Mouse (Mus musculus): ENCODE measurements around the gene Baiap2l2. TPM values are rescaled to one million over a fixed set of nuclear protein-coding genes. Genes with fewer than 3 reads are reported as not detected.
A peak's percentile ranks its signal among the peaks of the same experiment; 100 is the strongest.
"Not testable (repeated sequence)": the region's sequence is repeated elsewhere in the genome, so short reads cannot be mapped to it uniquely, and the experiment has no call there.

The Baiap2l2 gene
- polyA plus RNA-seq, 1 experiment from 2014 or later = 14.7 TPM

GRCm38 (mm10) chr15:79245321-79245720 is 40.0 kb downstream of the Baiap2l2 start:
- 83% methylated on average over 3 of the region's 3 CpGs for WGBS
- H3K36me3 ChIP-seq = peaks cover 69% of the 10 kb centered on the region
- no peak overlapping the region for H3K4me3 ChIP-seq
- H3K27me3 ChIP-seq (ENCODE audit: insufficient read depth, poor library complexity, severe bottlenecking) = peaks cover 13% of the 10 kb centered on the region; the same call in 1 of the 2 replicates
- H3K4me1 ChIP-seq = peaks cover 28% of the 10 kb centered on the region
- H3K27ac ChIP-seq = no peak overlapping the region
- no peak for DNase-seq (ENCODE audit: low spot score)
- no peaks in the 10 kb centered on the region for H3K9me3 ChIP-seq

- peaks cover 76% of the 10 kb centered on the region for H3K36me3 ChIP-seq
- peak overlapping the region; percentile 22; the same call in 1 of the 2 replicates for H3K4me3 ChIP-seq
- DNase-seq (ENCODE audit: low spot score) = no peak
- WGBS = 65% methylated on average over 7 of the region's 7 CpGs
- H3K27ac ChIP-seq = peak overlapping the region; percentile 87
- H3K27me3 ChIP-seq (ENCODE audit: insufficient read depth, poor library complexity, severe bottlenecking) = peaks cover 4% of the 10 kb centered on the region; the same call in 1 of the 2 replicates
- H3K4me1 ChIP-seq = peaks cover 28% of the 10 kb centered on the region
- no peaks in the 10 kb centered on the region for H3K9me3 ChIP-seq
These were observed 41.1 kb downstream of the Baiap2l2 start for GRCm38 (mm10) chr15:79244071-79244893.

GRCm38 (mm10) chr15:79243234-79244042 is 41.9 kb downstream of the Baiap2l2 start:
- Histone ChIP-seq H3K9me3 (no peaks in the 10 kb centered on the region), H3K4me1 (peaks cover 28% of the 10 kb centered on the region), H3K4me3 (peak overlapping the region; percentile 15; the same call in 1 of the 2 replicates), H3K27me3 (ENCODE audit: insufficient read depth, poor library complexity, severe bottlenecking) (no peaks in the 10 kb centered on the region), H3K36me3 (peaks cover 76% of the 10 kb centered on the region), H3K27ac (peak overlapping the region; percentile 78)
- peak; percentile 99 for DNase-seq (ENCODE audit: low spot score)
- WGBS = 18% methylated on average over 10 of the region's 10 CpGs

DNA sequence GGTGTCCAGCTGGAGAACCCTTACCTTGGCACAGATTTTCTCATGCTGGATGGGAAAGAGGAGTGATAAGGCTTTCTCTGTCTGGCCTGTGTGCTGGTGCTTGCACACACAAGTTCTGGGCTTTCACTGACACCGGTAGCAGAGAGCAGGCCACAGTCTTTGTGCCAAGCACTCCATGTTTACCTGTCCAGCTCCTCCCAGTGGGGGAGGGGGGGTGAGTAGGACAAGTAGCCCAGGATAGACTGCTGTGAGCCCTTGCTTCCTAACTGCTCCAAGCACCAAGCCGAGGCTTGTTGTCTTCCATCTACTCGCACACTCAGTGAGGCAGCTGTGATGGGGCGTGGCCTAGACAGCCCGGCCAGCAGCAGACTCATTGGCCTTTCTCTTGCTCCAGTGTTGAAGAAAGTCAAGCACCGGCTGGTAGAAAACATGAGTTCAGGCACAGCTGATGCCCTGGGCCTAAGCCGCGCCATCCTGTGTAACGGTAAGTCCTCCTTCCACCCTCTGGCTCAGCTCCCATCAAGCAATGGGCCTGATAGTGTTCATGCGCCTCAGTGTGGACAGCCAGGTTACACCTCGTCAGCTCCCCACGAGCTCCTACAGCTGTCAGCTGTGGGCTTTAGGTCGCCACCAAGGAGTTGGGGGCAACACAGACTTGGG is 42.6 kb downstream of the Baiap2l2 start:
- WGBS = 67% methylated on average over 13 of the region's 13 CpGs
- peaks cover 23% of the 10 kb centered on the region for H3K4me1 ChIP-seq
- no peaks in the 10 kb centered on the region for H3K9me3 ChIP-seq
- peaks cover 76% of the 10 kb centered on the region for H3K36me3 ChIP-seq
- H3K27me3 ChIP-seq (ENCODE audit: insufficient read depth, poor library complexity, severe bottlenecking) = no peaks in the 10 kb centered on the region
- H3K4me3 ChIP-seq = no peak overlapping the region
- peak overlapping the region; percentile 78 for H3K27ac ChIP-seq
- DNase-seq (ENCODE audit: low spot score) = no peak

DNA sequence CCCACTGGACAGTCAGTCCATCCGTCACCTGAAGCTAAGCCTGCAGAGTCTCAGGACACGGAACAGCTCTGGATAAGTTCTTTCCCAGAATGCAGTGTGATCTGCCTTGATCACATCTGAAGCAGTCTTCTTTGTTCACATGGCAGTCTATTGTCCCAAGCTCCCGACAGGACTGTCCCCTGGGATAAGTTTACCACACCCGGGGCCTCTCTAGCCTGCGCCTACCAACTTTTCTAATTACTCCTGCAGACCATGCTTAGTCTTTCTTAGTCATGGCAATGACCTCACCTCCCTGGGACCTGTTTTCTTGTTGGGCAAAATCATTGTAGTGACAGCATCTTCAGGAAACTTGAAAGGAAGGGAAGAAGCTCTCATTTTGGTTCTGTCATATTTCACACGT is 47.3 kb downstream of the Baiap2l2 start:
- no peak overlapping the region for H3K4me3 ChIP-seq
- no peaks in the 10 kb centered on the region for H3K27me3 ChIP-seq (ENCODE audit: insufficient read depth, poor library complexity, severe bottlenecking)
- H3K9me3 ChIP-seq = no peaks in the 10 kb centered on the region
- 89% methylated on average over 6 of the region's 6 CpGs for WGBS
- H3K4me1 ChIP-seq = peaks cover 6% of the 10 kb centered on the region
- H3K27ac ChIP-seq = no peak overlapping the region
- peaks cover 77% of the 10 kb centered on the region for H3K36me3 ChIP-seq
- DNase-seq (ENCODE audit: low spot score) = no peak

GRCm38 (mm10) chr15:79235268-79235667 is 50.1 kb downstream of the Baiap2l2 start:
- Histone ChIP-seq H3K4me1 (no peaks in the 10 kb centered on the region; the same call in none of the 2 replicates), H3K27me3 (ENCODE audit: insufficient read depth, poor library complexity, severe bottlenecking) (no peaks in the 10 kb centered on the region), H3K36me3 (peaks cover 82% of the 10 kb centered on the region), H3K9me3 (no peaks in the 10 kb centered on the region), H3K4me3 (no peak overlapping the region), H3K27ac (no peak overlapping the region)
- 68% methylated on average over 9 of the region's 9 CpGs for WGBS
- no peak for DNase-seq (ENCODE audit: low spot score)

DNA sequence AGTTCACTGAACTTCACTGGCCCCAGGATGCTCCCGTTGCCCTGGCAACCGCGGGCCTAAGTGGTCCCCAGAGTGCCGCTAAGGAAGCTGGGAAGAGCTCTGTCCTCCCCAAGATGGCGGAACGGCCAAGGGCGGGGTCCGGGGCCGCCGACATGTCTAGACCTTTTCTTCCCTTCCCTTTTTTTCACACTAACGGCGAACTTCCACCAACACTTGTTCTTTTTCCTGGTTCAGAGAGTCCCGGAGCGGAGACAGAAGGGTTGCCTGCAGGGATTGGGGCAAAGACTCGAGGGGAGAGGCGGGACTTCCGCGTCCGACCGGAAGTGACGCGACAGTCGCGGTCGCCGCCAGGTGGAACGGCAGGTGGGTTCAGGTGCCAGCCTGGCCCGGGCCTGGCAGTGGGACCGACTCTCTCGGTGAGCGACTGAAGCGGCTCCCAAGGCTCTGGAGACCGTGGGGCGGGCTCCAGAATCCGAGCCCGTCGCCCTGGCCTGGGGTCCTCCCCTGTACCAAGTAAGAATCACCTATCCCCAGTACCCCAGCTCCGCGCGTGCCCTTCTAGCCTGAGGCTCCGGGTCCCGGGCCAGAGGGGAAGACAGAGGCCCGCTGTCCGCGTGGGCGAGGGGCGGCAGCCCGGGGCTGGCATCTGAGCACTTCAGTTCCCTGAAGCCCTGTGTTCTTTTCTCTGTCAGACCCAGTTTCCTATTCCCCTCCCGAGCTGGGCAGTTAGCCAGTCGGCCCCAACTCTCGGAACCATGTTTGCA is 56.1 kb downstream of the Baiap2l2 start, which contains the start of the genes Pick1 and Gm49486:
TSS of gene Pick1 (plus strand) at position 116 of the 764 bp plus-strand sequence.
TSS of gene Gm49486 (plus strand) at position 334 of the 764 bp plus-strand sequence.
- H3K27ac ChIP-seq = peak within 1 kb of the TSS; percentile 97
- WGBS = 2% methylated on average over 51 of the region's 51 CpGs
- DNase-seq (ENCODE audit: low spot score) = peak; percentile 94
- H3K27me3 ChIP-seq (ENCODE audit: insufficient read depth, poor library complexity, severe bottlenecking) = peaks cover 4% of the 10 kb centered on the region; the same call in 1 of the 2 replicates
- H3K4me3 ChIP-seq = peak within 1 kb of the TSS; percentile 83
- H3K36me3 ChIP-seq = peaks cover 28% of the 10 kb centered on the region
- peaks cover 13% of the 10 kb centered on the region for H3K4me1 ChIP-seq
- no peaks in the 10 kb centered on the region for H3K9me3 ChIP-seq

GRCm38 (mm10) chr15:79225780-79226179 is 59.6 kb downstream of the Baiap2l2 start:
- not testable (repeated sequence) for DNase-seq (ENCODE audit: low spot score); H3K36me3 ChIP-seq; H3K9me3 ChIP-seq; H3K4me3 ChIP-seq; H3K27ac ChIP-seq
- WGBS = 63% methylated on average over 2 of the region's 2 CpGs
- Histone ChIP-seq H3K27me3 (ENCODE audit: insufficient read depth, poor library complexity, severe bottlenecking) (peaks cover 16% of the 10 kb centered on the region), H3K4me1 (peaks cover 26% of the 10 kb centered on the region)

DNA sequence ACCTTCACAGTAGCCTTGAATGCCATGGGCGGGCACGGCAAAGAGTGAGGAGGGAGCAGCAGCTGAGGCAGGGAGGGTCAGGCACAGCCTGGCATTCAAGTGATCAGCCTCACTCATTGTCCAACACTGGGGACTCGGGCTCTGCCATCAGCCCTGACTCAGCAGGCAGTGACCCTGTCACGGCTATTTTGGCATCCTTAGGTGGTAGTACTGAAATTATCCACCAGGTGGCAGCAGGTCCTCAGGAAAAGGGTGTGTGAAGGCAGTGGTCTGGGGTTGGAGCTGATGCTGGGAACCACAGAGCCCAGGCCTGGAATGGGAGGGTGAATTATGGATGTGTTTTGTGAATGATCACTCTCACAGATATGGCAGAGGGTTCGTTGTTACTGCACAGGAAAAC is 60.7 kb downstream of the Baiap2l2 start:
- H3K4me1 ChIP-seq = peaks cover 24% of the 10 kb centered on the region
- no peak overlapping the region for H3K27ac ChIP-seq
- no peak overlapping the region for H3K4me3 ChIP-seq
- H3K9me3 ChIP-seq = no peaks in the 10 kb centered on the region
- peak; percentile 89 for DNase-seq (ENCODE audit: low spot score)
- no peaks in the 10 kb centered on the region for H3K36me3 ChIP-seq
- 13% methylated on average over 5 of the region's 5 CpGs for WGBS
- peaks cover 16% of the 10 kb centered on the region for H3K27me3 ChIP-seq (ENCODE audit: insufficient read depth, poor library complexity, severe bottlenecking)

DNA sequence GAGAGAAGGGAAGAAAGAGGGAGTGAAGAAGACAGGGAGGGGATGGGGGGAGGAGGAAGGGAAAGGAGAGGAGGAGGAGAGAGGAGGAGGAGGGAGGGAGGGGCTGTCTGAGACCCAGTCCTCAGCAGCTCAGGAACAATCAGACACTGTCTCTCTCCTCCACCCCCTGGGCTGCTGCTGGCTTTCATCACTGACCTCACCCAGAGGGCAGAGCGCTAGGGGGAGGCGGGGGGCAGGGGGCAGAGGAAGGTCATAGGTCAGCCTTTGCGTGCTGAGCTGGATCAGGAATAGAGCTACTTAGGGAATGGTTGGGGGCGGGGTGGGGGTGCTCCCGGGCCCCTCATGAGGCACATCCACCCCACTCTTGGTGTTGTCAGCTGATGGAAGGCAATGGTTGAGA is 61.7 kb downstream of the Baiap2l2 start:
- no peaks in the 10 kb centered on the region for H3K9me3 ChIP-seq
- WGBS = 13% methylated on average over 5 of the region's 5 CpGs
- peak overlapping the region; percentile 59 for H3K27ac ChIP-seq

DNA sequence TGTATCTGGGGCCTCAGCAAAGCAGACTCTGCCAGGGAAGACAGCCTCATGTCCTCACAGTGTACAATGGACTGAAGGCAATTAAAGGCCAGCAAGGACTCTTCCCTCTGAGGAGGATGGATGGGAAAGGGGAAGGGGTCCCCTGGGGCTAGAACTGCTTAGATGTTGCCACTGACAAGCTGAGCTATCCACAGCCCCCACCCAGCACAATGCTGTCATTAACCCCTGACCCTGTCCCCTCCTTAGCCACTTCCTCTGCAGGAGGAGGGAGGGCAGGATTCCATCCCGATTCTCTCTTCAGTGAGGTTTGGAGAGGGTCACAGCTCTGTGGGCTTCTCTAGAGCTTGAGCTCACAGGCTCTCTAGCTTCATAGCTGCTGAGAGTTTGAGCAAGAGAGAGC is 65.8 kb downstream of the Baiap2l2 start:
- Histone ChIP-seq H3K9me3 (no peaks in the 10 kb centered on the region), H3K27me3 (ENCODE audit: insufficient read depth, poor library complexity, severe bottlenecking) (peaks cover 19% of the 10 kb centered on the region; the same call in 1 of the 2 replicates), H3K36me3 (no peaks in the 10 kb centered on the region), H3K4me3 (no peak overlapping the region), H3K4me1 (peaks cover 23% of the 10 kb centered on the region), H3K27ac (no peak overlapping the region; the same call in 1 of the 2 replicates)
- WGBS = 5% methylated on average over 1 of the region's 1 CpGs
- DNase-seq (ENCODE audit: low spot score) = no peak

More for the DNA sequence above, 61.7 kb downstream of the Baiap2l2 start:
- H3K27me3 ChIP-seq (ENCODE audit: insufficient read depth, poor library complexity, severe bottlenecking) = peaks cover 16% of the 10 kb centered on the region
- no peak overlapping the region for H3K4me3 ChIP-seq
- DNase-seq (ENCODE audit: low spot score) = no peak
- H3K36me3 ChIP-seq = no peaks in the 10 kb centered on the region
- peaks cover 25% of the 10 kb centered on the region for H3K4me1 ChIP-seq

- H3K9me3 ChIP-seq = no peaks in the 10 kb centered on the region
These were observed 69.1 kb downstream of the Baiap2l2 start for GRCm38 (mm10) chr15:79216191-79216590.

More at GRCm38 (mm10) chr15:79216191-79216590, 69.1 kb downstream of the Baiap2l2 start:
- H3K4me1 ChIP-seq = peaks cover 26% of the 10 kb centered on the region
- H3K27ac ChIP-seq = no peak overlapping the region
- no peak overlapping the region for H3K4me3 ChIP-seq
- H3K36me3 ChIP-seq = no peaks in the 10 kb centered on the region
- no peak for DNase-seq (ENCODE audit: low spot score)
- WGBS = 57% methylated on average over 3 of the region's 3 CpGs
- H3K27me3 ChIP-seq (ENCODE audit: insufficient read depth, poor library complexity, severe bottlenecking) = peaks cover 7% of the 10 kb centered on the region; the same call in 1 of the 2 replicates
